Mouse (Mus musculus) testis, postnatal 10 days (tissue): Measurements from ENCODE around the gene Ubald1.

Experiments used
- DNase-seq: peaks from one replicate; pipeline ENCODE4 v3.0.0; 2021; ENCODE audit warnings: low spot score

The Ubald1 gene

GRCm38 (mm10) chr16:4870490-4870889 lies 9.6 kb downstream of the Ubald1 start:
- no peak for DNase-seq

GRCm38 (mm10) chr16:4866101-4866695 lies 13.9 kb downstream of the Ubald1 start:
- DNase-seq, result no peak

- DNase-seq, result no peak
Measured at GRCm38 (mm10) chr16:4863742-4864141, 16.4 kb downstream of the Ubald1 start.

DNA sequence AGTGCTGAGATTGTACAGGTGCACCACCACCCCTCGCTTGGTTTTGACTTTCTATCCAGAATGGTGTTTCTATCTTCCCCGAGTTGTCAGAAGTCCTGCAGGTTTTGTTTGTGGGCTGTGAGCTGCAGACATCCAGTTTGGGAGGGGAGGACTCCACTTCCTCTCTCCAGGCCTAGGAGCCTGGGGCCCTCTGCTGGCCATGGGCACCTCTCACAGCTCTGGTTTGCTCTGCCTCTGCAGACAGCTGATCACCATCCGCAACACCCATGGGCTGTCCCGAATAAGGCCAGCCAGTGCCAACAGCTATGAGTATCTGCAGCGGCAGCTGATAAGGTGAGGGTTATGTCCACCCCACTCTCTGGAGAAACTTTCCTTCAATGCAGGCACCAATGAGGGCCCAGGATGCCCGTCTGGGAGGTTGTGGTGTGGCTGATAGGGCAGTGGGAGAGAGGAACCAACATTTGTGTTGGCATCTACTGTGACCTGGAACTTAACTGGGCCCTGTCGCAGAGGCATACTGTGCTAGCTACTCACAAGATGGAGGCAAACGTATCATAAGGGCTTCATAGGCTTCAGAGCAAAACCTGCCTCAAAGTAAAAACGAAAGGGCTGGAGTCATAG lies 17.1 kb downstream of the Ubald1 start:
- peak; percentile 81 for DNase-seq

GRCm38 (mm10) chr16:4861392-4861791 lies 18.7 kb downstream of the Ubald1 start:
- peak; percentile 56 for DNase-seq

DNA sequence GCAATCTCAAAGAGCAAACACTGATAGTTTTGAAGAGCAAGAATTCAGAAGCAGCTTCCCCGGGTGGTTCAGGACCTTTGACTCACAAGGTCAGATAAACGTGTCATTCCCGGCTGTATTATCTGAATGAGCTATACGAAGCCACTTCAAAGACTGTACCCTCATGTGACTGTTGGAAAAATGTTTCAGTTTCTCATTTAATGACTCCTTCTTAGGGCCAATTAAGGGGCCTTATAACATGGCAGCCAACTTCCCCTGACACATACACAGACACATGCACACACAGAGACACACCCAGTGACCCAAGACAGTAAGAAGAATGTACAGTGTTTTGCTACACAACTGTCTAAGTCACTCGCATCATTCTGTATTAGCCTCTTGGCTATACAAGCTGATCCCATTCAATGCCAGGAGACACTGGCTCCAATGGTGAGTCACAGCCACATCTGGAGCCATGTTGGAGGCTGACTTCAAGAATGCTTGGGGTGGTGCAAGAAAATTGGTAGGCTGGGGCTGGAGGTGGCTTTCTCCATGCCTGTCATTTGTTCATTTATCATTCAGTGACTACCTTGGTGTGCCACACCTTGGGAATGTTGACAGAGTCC lies 25.0 kb downstream of the Ubald1 start:
- DNase-seq, result no peak

- no peak for DNase-seq
Measured at GRCm38 (mm10) chr16:4850938-4851628, 29.0 kb downstream of the Ubald1 start.

GRCm38 (mm10) chr16:4850361-4850760 lies 29.8 kb downstream of the Ubald1 start:
- DNase-seq, result no peak

DNA sequence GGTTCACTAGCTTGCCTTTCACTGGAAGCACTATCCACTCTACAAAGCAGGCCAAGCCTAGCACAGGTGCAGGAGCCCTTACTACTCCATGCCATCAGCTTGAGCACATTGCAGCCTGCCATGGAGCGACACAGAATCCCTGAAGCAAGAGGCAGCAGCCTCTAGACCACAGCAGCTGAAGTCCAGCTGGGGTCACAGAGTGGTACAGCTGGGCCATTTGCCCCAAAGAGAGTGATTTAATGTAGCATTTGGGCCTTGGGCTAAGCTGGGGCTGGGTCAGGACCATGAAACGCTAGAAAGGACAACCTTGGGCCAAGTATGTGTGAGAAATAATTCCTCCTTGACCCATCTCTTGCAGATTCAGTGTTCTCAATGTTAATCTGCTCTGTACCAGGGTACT lies 32.0 kb downstream of the Ubald1 start:
- DNase-seq, result no peak

DNA sequence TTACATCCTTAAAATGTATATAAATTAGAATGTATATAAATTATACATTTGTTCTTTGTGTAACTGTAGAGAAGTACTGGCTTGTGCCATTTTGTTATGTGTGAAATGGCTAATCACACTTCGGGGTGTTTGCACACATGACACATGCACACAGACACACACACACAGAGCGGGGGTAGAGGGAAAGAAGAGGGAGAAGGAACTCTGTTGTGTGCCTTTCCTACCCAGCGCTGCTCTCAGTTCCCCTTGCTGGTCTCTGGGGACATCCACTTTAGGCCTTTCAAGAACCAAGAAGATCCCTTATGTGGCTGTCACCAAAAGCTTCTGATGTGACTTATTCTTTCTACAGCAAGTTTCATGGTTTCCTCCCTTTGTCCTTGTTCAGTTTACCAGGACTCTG lies 33.1 kb downstream of the Ubald1 start:
- no peak for DNase-seq

GRCm38 (mm10) chr16:4840231-4840630 lies 39.9 kb downstream of the Ubald1 start:
- no peak for DNase-seq

DNA sequence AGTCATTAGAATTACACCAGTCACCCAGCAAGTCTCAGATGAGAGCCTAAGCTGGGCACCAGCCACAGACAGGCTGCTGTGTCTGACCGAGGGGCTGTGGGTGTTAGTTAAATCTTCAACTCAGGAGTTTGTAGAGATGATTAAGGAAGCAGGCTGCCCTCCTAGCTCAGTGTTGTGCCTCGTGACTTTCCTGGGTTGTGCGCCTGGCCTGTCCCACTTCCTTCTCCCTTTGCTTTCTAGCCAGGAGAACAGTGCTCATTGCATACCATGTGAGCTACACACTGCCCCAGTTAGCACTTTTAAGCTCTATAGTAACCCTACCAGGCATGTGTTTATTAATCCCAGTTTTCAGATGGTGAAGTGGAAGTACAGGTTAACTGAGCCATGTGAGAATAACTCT lies 40.6 kb downstream of the Ubald1 start:
- no peak for DNase-seq

GRCm38 (mm10) chr16:4837631-4838030 lies 42.5 kb downstream of the Ubald1 start:
- no peak for DNase-seq

GRCm38 (mm10) chr16:4835191-4835590 lies 44.9 kb downstream of the Ubald1 start, which contains the start of gene 4930562C15Rik:
Gene 4930562C15Rik, plus strand, starts transcription at chr16:4835416.
- DNase-seq, result no peak

GRCm38 (mm10) chr16:4833858-4834257 lies 46.3 kb downstream of the Ubald1 start:
- DNase-seq, result no peak

- peak; percentile 80 for DNase-seq
Measured at GRCm38 (mm10) chr16:4831650-4832419, 48.3 kb downstream of the Ubald1 start.

DNA sequence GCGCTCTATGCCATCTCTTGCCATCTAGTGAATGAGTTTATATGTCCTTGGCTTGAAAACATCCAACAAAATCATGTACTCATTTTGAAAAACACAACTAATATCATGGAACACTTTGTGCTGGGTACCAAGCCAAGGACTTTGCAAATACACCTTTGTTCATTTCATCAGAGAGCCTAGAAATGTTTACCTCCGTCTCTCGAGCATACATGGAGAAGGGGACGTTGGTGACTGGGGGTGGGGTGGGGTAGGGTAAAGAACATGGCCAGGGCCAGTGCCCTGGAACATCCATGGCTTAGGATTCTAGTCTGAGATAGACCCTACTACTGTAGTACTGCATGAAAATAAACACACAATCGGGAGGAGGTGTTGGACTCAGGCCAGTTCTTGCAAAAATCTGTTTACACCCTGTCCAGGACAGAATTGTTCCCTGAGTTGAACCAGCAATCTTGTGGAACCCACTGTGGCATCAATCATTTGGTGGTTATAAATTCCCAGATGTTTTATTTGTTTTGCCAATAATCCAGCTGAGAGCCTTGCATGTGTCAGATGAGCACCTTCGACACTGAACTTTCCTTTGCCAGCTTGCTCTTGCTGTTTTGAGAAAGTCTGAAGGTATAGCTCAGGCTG lies 50.7 kb downstream of the Ubald1 start:
- no peak for DNase-seq

DNA sequence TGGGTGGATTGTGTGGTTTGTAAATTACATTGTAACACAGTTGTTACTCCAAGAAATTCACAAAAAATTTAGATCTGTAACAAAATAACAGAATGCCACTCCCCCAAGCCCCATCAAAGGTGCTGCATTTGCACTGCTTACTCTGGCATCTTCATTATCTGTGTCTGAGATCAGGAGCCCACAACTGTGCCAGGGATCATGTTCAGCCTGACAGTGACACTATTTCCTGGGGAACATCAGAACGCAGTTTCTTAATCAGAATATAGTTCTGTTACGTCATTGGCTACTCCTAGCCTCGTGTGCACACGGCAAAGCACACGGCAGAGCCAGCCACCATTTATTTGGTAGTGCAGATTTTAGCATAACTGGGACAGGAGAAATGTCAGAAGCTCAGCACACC lies 52.5 kb downstream of the Ubald1 start:
- no peak for DNase-seq
